Mouse (Mus musculus): ENCODE measurements around the gene Epb41l4b. TPM values are rescaled to one million over a fixed set of nuclear protein-coding genes. Genes with fewer than 3 reads are reported as not detected.

Epb41l4b gene
- polyA plus RNA-seq, 1 experiment from 2014 or later: 3.6 TPM

DNA sequence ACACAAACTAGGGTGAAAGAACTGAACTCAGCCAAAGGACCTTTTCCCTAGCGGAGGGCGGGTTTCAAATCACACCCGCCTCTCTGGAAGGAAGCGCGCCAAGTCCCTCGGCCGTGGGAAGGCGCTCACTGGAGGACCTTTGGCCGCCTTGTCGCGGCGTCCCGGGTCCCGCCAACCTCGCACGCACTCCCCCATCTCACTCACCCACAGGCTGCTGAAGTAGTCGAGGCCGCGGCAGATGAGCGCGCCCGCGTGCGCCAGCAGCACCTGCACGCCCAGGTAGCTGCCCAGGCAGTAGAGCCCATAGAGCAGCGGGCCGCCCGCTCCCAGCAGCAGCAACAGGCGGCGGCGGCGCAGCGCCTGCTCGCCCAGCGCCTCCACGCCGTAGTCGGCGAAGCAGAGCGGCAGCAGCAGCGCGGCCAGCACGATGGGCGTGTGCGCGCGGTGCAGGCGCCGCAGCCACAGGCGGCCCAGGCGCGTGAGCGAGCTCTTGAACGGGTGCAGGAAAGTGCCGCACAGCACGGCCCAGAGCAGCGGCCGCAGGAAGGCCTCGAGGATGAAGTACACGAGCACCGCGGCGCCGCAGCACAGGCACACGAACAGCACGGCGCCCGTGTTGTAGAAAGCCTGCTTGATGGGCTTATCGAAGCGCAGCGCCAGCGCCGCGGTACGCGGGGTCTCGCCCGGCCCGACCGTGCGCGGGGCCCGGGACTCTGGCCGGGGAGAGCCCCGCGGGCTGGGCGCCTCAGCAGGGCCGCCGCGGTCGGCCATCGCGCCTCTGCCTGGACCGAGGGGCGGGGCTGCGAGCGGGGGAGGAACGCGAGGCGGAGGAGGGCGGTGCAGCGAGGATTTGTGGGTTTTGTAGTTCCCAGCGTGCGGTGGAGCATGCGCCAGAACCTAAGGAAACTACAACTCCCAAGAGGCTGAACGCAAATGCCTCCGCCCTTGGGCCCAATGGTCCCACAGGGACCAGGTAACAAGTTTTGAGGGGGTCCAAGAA lies 196.3 kb downstream of the Epb41l4b start, which contains the start of gene Tmem245:
TSS of gene Tmem245 (minus strand) at position 797 of the 1,000 bp plus-strand sequence.
- H3K36me3 ChIP-seq: no peaks in the 10 kb centered on the region
- H3K4me1 ChIP-seq: peaks cover 34% of the 10 kb centered on the region
- peak; percentile 95 for ATAC-seq (ENCODE audit: insufficient number of reproducible peaks, low FRiP score, low TSS enrichment, low read depth)
- H3K4me3 ChIP-seq: peak within 1 kb of the TSS; percentile 92
- peak within 1 kb of the TSS; percentile 76 for H3K9ac ChIP-seq
- H3K4me2 ChIP-seq: peak within 1 kb of the TSS; percentile 84
- no peaks in the 10 kb centered on the region for H3K27me3 ChIP-seq
- peak within 1 kb of the TSS; percentile 95 for H3K27ac ChIP-seq
- no peaks in the 10 kb centered on the region for H3K9me3 ChIP-seq
- under 1% methylated on average over 106 of the region's 107 CpGs for WGBS

DNA sequence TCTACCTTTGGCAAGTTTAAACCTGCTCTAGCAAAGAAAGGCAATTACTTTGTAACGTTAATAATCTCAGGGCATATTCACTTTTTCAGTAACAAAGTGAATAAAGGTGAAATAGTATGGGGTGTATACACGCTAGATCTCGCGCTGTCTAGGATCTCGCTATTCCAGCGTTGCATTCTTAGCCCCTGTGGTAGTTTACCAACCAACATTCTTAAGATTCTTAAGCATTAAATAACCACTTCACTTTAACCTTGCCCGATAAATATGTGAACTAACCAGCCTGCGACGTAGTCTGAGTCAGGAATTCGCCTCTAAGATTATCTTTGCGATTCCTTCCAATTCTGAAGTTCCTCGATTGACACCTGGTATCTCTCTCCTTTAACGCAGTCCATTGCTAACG lies 197.1 kb downstream of the Epb41l4b start:
- under 1% methylated on average over 14 of the region's 14 CpGs for WGBS

DNA sequence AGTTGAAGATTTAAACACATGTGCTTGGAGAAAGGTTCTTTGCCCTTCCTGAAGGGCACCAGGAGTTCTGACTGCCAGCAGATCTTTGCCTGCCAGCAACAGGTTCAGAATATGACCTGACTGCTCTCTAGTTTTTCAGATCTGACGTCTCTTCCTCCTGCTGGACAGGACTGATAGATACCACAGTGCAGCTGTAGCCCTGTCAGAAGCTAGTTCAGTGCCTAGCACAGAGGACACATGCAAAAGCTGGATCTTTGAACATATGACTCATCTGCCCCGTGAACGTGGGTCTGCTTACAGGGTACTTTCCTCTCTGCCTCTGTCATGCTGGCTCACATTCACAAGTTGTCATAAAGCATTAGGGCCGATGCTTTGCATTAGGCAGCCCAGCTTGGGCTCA lies 199.0 kb downstream of the Epb41l4b start:
- 52% methylated on average over 4 of the region's 4 CpGs for whole genome bisulfite sequencing
- Histone ChIP-seq H3K27ac (no peak overlapping the region), H3K4me1 (peaks cover 39% of the 10 kb centered on the region), H3K4me3 (no peak overlapping the region), H3K9ac (no peak overlapping the region), H3K36me3 (no peaks in the 10 kb centered on the region), H3K9me3 (no peaks in the 10 kb centered on the region), H3K27me3 (no peaks in the 10 kb centered on the region), H3K4me2 (no peak overlapping the region)
- ATAC-seq (ENCODE audit: insufficient number of reproducible peaks, low FRiP score, low TSS enrichment, low read depth): no peak

More for the DNA sequence above, 197.1 kb downstream of the Epb41l4b start:
- no peaks in the 10 kb centered on the region for H3K36me3 ChIP-seq
- H3K27me3 ChIP-seq: no peaks in the 10 kb centered on the region
- peak overlapping the region; percentile 92 for H3K4me3 ChIP-seq
- peak overlapping the region; percentile 84 for H3K4me2 ChIP-seq
- peak overlapping the region; percentile 95 for H3K27ac ChIP-seq
- no peak for ATAC-seq (ENCODE audit: insufficient number of reproducible peaks, low FRiP score, low TSS enrichment, low read depth)
- H3K4me1 ChIP-seq: peaks cover 34% of the 10 kb centered on the region
- H3K9me3 ChIP-seq: no peaks in the 10 kb centered on the region
- peak overlapping the region; percentile 76 for H3K9ac ChIP-seq

- Histone ChIP-seq H3K4me2 (no peak overlapping the region), H3K4me3 (no peak overlapping the region), H3K36me3 (peaks cover 5% of the 10 kb centered on the region; the same call in 1 of the 2 replicates), H3K9ac (no peak overlapping the region), H3K27me3 (no peaks in the 10 kb centered on the region), H3K27ac (no peak overlapping the region), H3K4me1 (peaks cover 39% of the 10 kb centered on the region), H3K9me3 (no peaks in the 10 kb centered on the region)
- no peak for ATAC-seq (ENCODE audit: insufficient number of reproducible peaks, low FRiP score, low TSS enrichment, low read depth)
- 70% methylated on average over 1 of the region's 1 CpGs for WGBS
Measured at GRCm38 (mm10) chr4:56943258-56943657, 200.0 kb downstream of the Epb41l4b start.

GRCm38 (mm10) chr4:56942567-56942966 lies 200.7 kb downstream of the Epb41l4b start:
- 57% methylated on average over 1 of the region's 1 CpGs for WGBS
- H3K27me3 ChIP-seq: no peaks in the 10 kb centered on the region
- H3K36me3 ChIP-seq: peaks cover 5% of the 10 kb centered on the region; the same call in 1 of the 2 replicates
- H3K9ac ChIP-seq: no peak overlapping the region
- H3K4me1 ChIP-seq: peaks cover 39% of the 10 kb centered on the region
- H3K4me2 ChIP-seq: no peak overlapping the region
- ATAC-seq (ENCODE audit: insufficient number of reproducible peaks, low FRiP score, low TSS enrichment, low read depth): no peak
- no peak overlapping the region for H3K4me3 ChIP-seq
- no peaks in the 10 kb centered on the region for H3K9me3 ChIP-seq
- no peak overlapping the region for H3K27ac ChIP-seq

Other genes with a start within 250 kb of the Epb41l4b start
- 10.9 TPM in 2 replicates for gene Tmem245, start 196.0 kb downstream of the Epb41l4b start, polyA plus RNA-seq (2015; fragmentation: Nextera tagmentation; extraction: Ambion mirVana)
- 1.8 and 2.5 TPM in 2 replicates for gene Frrs1l, start 153.0 kb downstream of the Epb41l4b start, polyA plus RNA-seq (2015; fragmentation: Nextera tagmentation; extraction: Ambion mirVana)
- 3.3 and 4.1 TPM in 2 replicates for gene Ptpn3, start 158.4 kb upstream of the Epb41l4b start, polyA plus RNA-seq (2015; fragmentation: Nextera tagmentation; extraction: Ambion mirVana)